Comparison of ENCODE assay signal across 8 mouse cellular contexts in genomic region chr9:108852976-108853375, GRCm38 (mm10). TPM values are rescaled to one million over a fixed set of nuclear protein-coding genes. Genes with fewer than 3 reads are reported as not detected.
A peak's percentile ranks its signal among the peaks of the same experiment; 100 is the strongest.
DNase-seq lines count a peak whose midpoint lies in the region; ATAC-seq lines count a peak whose summit lies in the region.

Gene Slc26a6, plus strand, starts transcription at chr9:108853283.

- peak within 1 kb of the TSS; percentile 98 for H3K27ac ChIP-seq in brown adipose tissue, adult 24 weeks (replicated peaks; ENCODE audit: low read depth, low read length)
- peak within 1 kb of the TSS; percentile 88 for H3K27ac ChIP-seq in heart, embryonic 10.5 days
- H3K27ac ChIP-seq in midbrain, embryonic 13.5 days = peak within 1 kb of the TSS; percentile 79

- peaks cover 7% of the 10 kb centered on the region; the same call in 1 of the 2 replicates for H3K36me3 ChIP-seq in erythroblast, embryonic 14.5 days (ENCODE audit: control insufficient read depth)
- peaks cover 6% of the 10 kb centered on the region; the same call in 1 of the 2 replicates for H3K36me3 ChIP-seq in heart, embryonic 10.5 days
- peaks cover 65% of the 10 kb centered on the region for H3K36me3 ChIP-seq in midbrain, embryonic 13.5 days

- WGBS in heart, embryonic 10.5 days = 84% methylated on average over 3 of the region's 3 CpGs
- WGBS in midbrain, embryonic 13.5 days = 88% methylated on average over 3 of the region's 3 CpGs

- peak within 1 kb of the TSS; percentile 80 for H3K9ac ChIP-seq in midbrain, embryonic 13.5 days (replicated peaks)

- peak within 1 kb of the TSS; percentile 76 for H3K4me3 ChIP-seq in erythroblast, embryonic 14.5 days (replicated peaks)
- peak within 1 kb of the TSS; percentile 72 for H3K4me3 ChIP-seq in brown adipose tissue, adult 24 weeks (ENCODE audit: insufficient read depth, low read depth, low read length)
- peak within 1 kb of the TSS; percentile 83 for H3K4me3 ChIP-seq in heart, embryonic 10.5 days
- H3K4me3 ChIP-seq in midbrain, embryonic 13.5 days (replicated peaks) = peak within 1 kb of the TSS; percentile 71

- DNase-seq in heart, embryonic 10.5 days (ENCODE audit: low spot score) = no peak
- no peak for DNase-seq in left cerebral cortex, adult 8-10 months (ENCODE audit: low spot score in 2 of 2)
- no peak for DNase-seq in ovary, postnatal 10 days (ENCODE audit: low spot score)
- DNase-seq in urinary bladder, adult 2 months (ENCODE audit: low spot score) = no peak

- peak within 1 kb of the TSS; percentile 89 for H3K4me2 ChIP-seq in midbrain, embryonic 13.5 days (replicated peaks)

- H3K4me1 ChIP-seq in erythroblast, embryonic 14.5 days (ENCODE audit: control insufficient read depth) = peaks cover 24% of the 10 kb centered on the region
- peaks cover 18% of the 10 kb centered on the region for H3K4me1 ChIP-seq in brown adipose tissue, adult 24 weeks (ENCODE audit: control insufficient read depth, insufficient read depth, insufficient read length, low read length)
- H3K4me1 ChIP-seq in heart, embryonic 10.5 days = peaks cover 34% of the 10 kb centered on the region
- peaks cover 13% of the 10 kb centered on the region for H3K4me1 ChIP-seq in midbrain, embryonic 13.5 days (replicated peaks)

- no peak for ATAC-seq in erythroblast, adult 5-6 weeks (replicated peaks; ENCODE audit: low FRiP score, poor library complexity, severe bottlenecking)
- no peak for ATAC-seq in midbrain, embryonic 13.5 days

- no peaks in the 10 kb centered on the region; the same call in 1 of the 2 replicates for H3K27me3 ChIP-seq in erythroblast, embryonic 14.5 days (ENCODE audit: control insufficient read depth)
- H3K27me3 ChIP-seq in heart, embryonic 10.5 days (ENCODE audit: insufficient read depth, poor library complexity, severe bottlenecking) = peaks cover 37% of the 10 kb centered on the region; the same call in 1 of the 2 replicates
- no peaks in the 10 kb centered on the region for H3K27me3 ChIP-seq in midbrain, embryonic 13.5 days

- no peaks in the 10 kb centered on the region for H3K9me3 ChIP-seq in erythroblast, embryonic 14.5 days (ENCODE audit: control insufficient read depth, low read length)
- H3K9me3 ChIP-seq in heart, embryonic 10.5 days = no peaks in the 10 kb centered on the region
- H3K9me3 ChIP-seq in midbrain, embryonic 13.5 days = no peaks in the 10 kb centered on the region

RNA-seq across cellular contexts. Expression of gene Slc26a6, which starts in this region (rescaled TPM):
- polyA plus RNA-seq in erythroblast, embryonic 14.5 days (2012) = 0.15 and 0.26 TPM in 2 replicates
- 0.63 and 23.8 TPM in 2 replicates for total RNA-seq in erythroblast, adult 5-6 weeks (2015; ENCODE audit: low replicate concordance)
- total RNA-seq in erythroblast, adult 5-6 weeks (2017; ENCODE audit: low replicate concordance) = not detected in 2 replicates
- polyA plus RNA-seq in brown adipose tissue, adult 24 weeks (2012; ENCODE audit: insufficient read depth, insufficient read length, missing spikeins) = 4.4 and 7.5 TPM in 2 replicates
- 5.4 and 9.3 TPM in 2 replicates for polyA plus RNA-seq in heart, embryonic 10.5 days (2016; fragmentation: Nextera tagmentation; extraction: Ambion mirVana)
- 10 to 100 TPM; 10.9 to 21.0 (median 16.6) TPM for total RNA-seq in left cerebral cortex, adult 8-10 months (2022)
- polyA plus RNA-seq in midbrain, embryonic 13.5 days (2015; fragmentation: Nextera tagmentation; extraction: Ambion mirVana) = 11.3 and 12.5 TPM in 2 replicates
- polyA plus RNA-seq in urinary bladder, adult 2 months (2012; rRNA removed) = 9.7 and 9.8 TPM in 2 replicates
